Mouse (Mus musculus): ENCODE data around the gene Platr25.
"Not testable (repeated sequence)": the region's sequence is repeated elsewhere in the genome, so short reads cannot be mapped to it uniquely, and the experiment has no call there.

- not testable (repeated sequence) for TF ChIP-seq CTCF (IDR thresholded peaks at IDR 0.05; ENCODE audit: borderline replicate concordance, insufficient read depth, low read depth, low read length); POLR2A (IDR thresholded peaks at IDR 0.05; ENCODE audit: borderline replicate concordance, insufficient read depth, low read length)
Measured at GRCm38 (mm10) chr13:62685287-62685648, 75.2 kb downstream of the Platr25 start.
